Mouse (Mus musculus) midbrain, postnatal 0 days (tissue): Measurements from ENCODE around the gene Gnl3l. TPM values are rescaled to one million over a fixed set of nuclear protein-coding genes. Genes with fewer than 3 reads are reported as not detected.
A peak's percentile ranks its signal among the peaks of the same experiment; 100 is the strongest.

Experiments used
- ATAC-seq: fragments of 200-750 bp; cut with Nextera tagmentation; 2 replicates; pipeline ENCODE4 v1.8.0; 2017; ENCODE audit warnings: moderate number of reproducible peaks, mild to moderate bottlenecking, moderate TSS enrichment, moderate library complexity; ENCODE audit not compliant: low FRiP score
- DNase-seq: peaks from one replicate; pipeline ENCODE4 v3.0.0-alpha.2; 2015; ENCODE audit warnings: low spot score
- H3K27ac ChIP-seq: fragments of 300-500 bp; sonication (generic); 2 replicates; pipeline ENCODE4 v1.5.1; 2014; ENCODE audit warnings: low read depth, mild to moderate bottlenecking, low read length, mixed read lengths
- H3K27me3 ChIP-seq: fragments of 300-500 bp; sonication (generic); 2 replicates; pipeline ENCODE4 v1.6.1; 2014; ENCODE audit warnings: low read length, control low read depth, mixed read lengths; ENCODE audit not compliant: insufficient read depth
- H3K36me3 ChIP-seq: fragments of 300-500 bp; sonication (generic); 2 replicates; pipeline ENCODE4 v1.6.1; 2014; ENCODE audit warnings: low read length, control low read depth, mixed read lengths; ENCODE audit not compliant: insufficient read depth
- H3K4me1 ChIP-seq: fragments of 300-500 bp; sonication (generic); 2 replicates; pipeline ENCODE4 v1.6.1; 2014; ENCODE audit warnings: mild to moderate bottlenecking, control low read depth, antibody characterized with exemption, low read length, mixed read lengths; ENCODE audit not compliant: insufficient read depth
- H3K4me2 ChIP-seq: fragments of 300-500 bp; sonication (generic); 2 replicates; pipeline ENCODE4 v1.6.1; 2014; ENCODE audit warnings: low read depth, mild to moderate bottlenecking, low read length, mixed read lengths; ENCODE audit not compliant: poor library complexity, severe bottlenecking
- H3K4me3 ChIP-seq: fragments of 300-500 bp; sonication (generic); 2 replicates; pipeline ENCODE4 v1.5.1; 2014; ENCODE audit warnings: low read depth, mild to moderate bottlenecking, low read length, moderate library complexity
- H3K9ac ChIP-seq: fragments of 300-500 bp; sonication (generic); replicated peaks from 2 replicates; pipeline ENCODE4 v1.6.1; 2014; ENCODE audit warnings: mild to moderate bottlenecking, low read length, moderate library complexity, mixed read lengths; ENCODE audit not compliant: poor library complexity, severe bottlenecking
- H3K9me3 ChIP-seq: fragments of 300-500 bp; sonication (generic); 2 replicates; pipeline ENCODE4 v1.6.1; 2016; ENCODE audit warnings: low read length, control low read depth
- CTCF ChIP-seq: IDR thresholded peaks from 2 replicates; pipeline ENCODE4 v1.5.1; 2016; ENCODE audit warnings: antibody characterized with exemption, mild to moderate bottlenecking
- WGBS: fragments of 180-500 bp; shearing (Covaris S2); extraction: QIAGEN DNeasy Blood & Tissue Kit; methylation state at CpG from one replicate; pipeline ENCODE4 v1.1.7; 2014; 5-methylcytosine and 5-hydroxymethylcytosine counted together
- polyA plus RNA-seq: library from polyadenylated mRNA; unstranded; fragments of >200 nt; fragmentation: Nextera tagmentation; extraction: Ambion mirVana; gene quantifications from 2 replicates; pipeline ENCODE4 v1.2.1, GENCODE M21; 2015
- total RNA-seq: library from RNA; depleted of rRNA; stranded (reverse); fragments of >200 nt; gene quantifications from 2 replicates; pipeline ENCODE4 v1.2.3, GENCODE M21; 2014

Gene Gnl3l
- total and polyA plus RNA-seq, 2 experiments from 2014 or later = 118 to 170 TPM

DNA sequence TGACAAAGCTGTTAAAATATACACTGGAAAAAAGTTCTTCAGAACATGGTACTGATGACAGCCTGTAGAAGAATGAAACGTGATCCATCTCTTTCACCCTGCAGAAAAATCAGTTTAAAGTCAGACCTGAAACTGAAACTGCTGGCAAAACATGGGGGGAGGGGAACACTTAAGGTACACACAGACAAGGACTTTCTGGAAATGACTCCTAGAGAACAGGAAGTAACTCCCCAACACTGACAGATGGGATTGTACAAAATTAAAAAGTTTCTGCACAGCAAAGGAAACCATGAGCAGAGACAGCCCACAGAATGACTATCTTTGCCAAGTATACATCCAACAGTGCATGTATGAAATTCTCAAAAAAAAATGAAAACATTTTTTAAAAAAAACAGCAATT, 35.5 kb downstream of the Gnl3l start:
- Histone ChIP-seq H3K9me3 (no peaks in the 10 kb centered on the region), H3K4me2 (no peak overlapping the region), H3K4me3 (no peak overlapping the region), H3K36me3 (peaks cover 5% of the 10 kb centered on the region; the same call in 1 of the 2 replicates), H3K4me1 (no peaks in the 10 kb centered on the region), H3K27ac (no peak overlapping the region), H3K9ac (no peak overlapping the region), H3K27me3 (no peaks in the 10 kb centered on the region)
- WGBS = 71% methylated on average over 1 of the region's 1 CpGs
- DNase-seq (no peak), ATAC-seq (no peak)
- no peak for TF ChIP-seq CTCF

- no peak overlapping the region for H3K4me3 ChIP-seq
- no peaks in the 10 kb centered on the region for H3K4me1 ChIP-seq
- ATAC-seq = no peak
- no peak overlapping the region for H3K27ac ChIP-seq
- no peak for DNase-seq
- 88% methylated on average over 5 of the region's 5 CpGs for WGBS
- H3K9me3 ChIP-seq = no peaks in the 10 kb centered on the region
- H3K4me2 ChIP-seq = no peak overlapping the region
- TF ChIP-seq CTCF = no peak
- no peaks in the 10 kb centered on the region for H3K27me3 ChIP-seq
- H3K36me3 ChIP-seq = no peaks in the 10 kb centered on the region
- H3K9ac ChIP-seq = no peak overlapping the region
These were observed 41.7 kb downstream of the Gnl3l start for GRCm38 (mm10) chrX:150975424-150975823.

DNA sequence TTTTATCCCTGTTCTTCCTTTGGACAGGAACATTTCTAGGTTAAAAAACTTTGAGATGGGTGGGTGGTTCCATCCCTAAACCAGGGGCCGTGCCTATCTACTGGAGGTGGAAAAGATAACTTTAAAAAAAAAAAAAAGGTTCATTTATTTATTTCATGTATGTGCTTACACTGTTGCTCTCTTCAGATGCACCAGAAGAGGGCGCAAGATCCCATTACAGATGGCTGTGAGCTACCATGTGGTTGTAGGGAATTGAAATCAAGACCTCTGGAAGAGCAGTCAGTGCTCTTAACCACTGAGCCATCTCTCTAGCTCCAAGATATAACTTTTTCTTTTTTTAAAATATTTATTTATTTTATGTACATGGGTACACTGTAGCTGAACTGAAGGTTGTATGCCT, 54.1 kb downstream of the Gnl3l start:
- H3K27me3 ChIP-seq = no peaks in the 10 kb centered on the region
- H3K36me3 ChIP-seq = no peaks in the 10 kb centered on the region
- DNase-seq (no peak), ATAC-seq (no peak)
- H3K4me3 ChIP-seq = no peak overlapping the region
- WGBS = 27% methylated on average over 2 of the region's 2 CpGs
- no peak overlapping the region for H3K4me2 ChIP-seq
- TF ChIP-seq CTCF = peak; percentile 32
- H3K9me3 ChIP-seq = no peaks in the 10 kb centered on the region
- no peak overlapping the region for H3K9ac ChIP-seq
- no peaks in the 10 kb centered on the region for H3K4me1 ChIP-seq
- no peak overlapping the region for H3K27ac ChIP-seq

DNA sequence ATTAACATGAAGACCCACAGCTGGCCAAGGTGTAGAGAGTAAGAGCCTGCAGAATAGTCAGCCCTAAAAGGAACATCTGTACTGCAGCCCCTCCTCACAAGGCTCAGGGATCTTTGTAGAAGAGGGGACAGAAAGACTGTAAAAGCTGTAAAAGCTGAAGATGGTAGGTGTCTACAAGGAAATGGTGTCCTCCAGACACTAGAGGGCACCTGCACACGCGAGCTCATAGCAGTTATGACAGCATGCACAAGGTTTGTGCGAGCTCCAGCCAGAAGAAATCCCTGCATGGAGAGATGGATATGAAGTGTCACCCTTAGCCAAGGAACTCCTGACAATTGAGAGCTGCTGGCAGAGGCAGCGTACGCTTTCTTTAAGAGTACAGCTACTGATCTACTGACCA, 56.4 kb downstream of the Gnl3l start:
- H3K4me2 ChIP-seq = no peak overlapping the region
- ATAC-seq (no peak), DNase-seq (no peak)
- no peak overlapping the region for H3K27ac ChIP-seq
- H3K9me3 ChIP-seq = no peaks in the 10 kb centered on the region
- no peaks in the 10 kb centered on the region for H3K36me3 ChIP-seq
- WGBS = 66% methylated on average over 5 of the region's 5 CpGs
- TF ChIP-seq CTCF = peak; percentile 49
- no peaks in the 10 kb centered on the region for H3K4me1 ChIP-seq
- H3K9ac ChIP-seq = no peak overlapping the region
- H3K27me3 ChIP-seq = no peaks in the 10 kb centered on the region
- H3K4me3 ChIP-seq = no peak overlapping the region

GRCm38 (mm10) chrX:150956522-150957300, 60.4 kb downstream of the Gnl3l start:
- ATAC-seq (peak; percentile 98), DNase-seq (peak; percentile 89)
- 19% methylated on average over 25 of the region's 25 CpGs for WGBS
- H3K36me3 ChIP-seq = no peaks in the 10 kb centered on the region
- peak overlapping the region; percentile 36 for H3K4me2 ChIP-seq
- H3K4me3 ChIP-seq = peak overlapping the region; percentile 20; the same call in 1 of the 2 replicates
- no peaks in the 10 kb centered on the region for H3K4me1 ChIP-seq
- H3K27me3 ChIP-seq = no peaks in the 10 kb centered on the region
- peak; percentile 78 for TF ChIP-seq CTCF
- no peaks in the 10 kb centered on the region for H3K9me3 ChIP-seq
- peak overlapping the region; percentile 83 for H3K27ac ChIP-seq
- no peak overlapping the region; the same call in 1 of the 2 replicates for H3K9ac ChIP-seq

GRCm38 (mm10) chrX:150956016-150956415, 61.1 kb downstream of the Gnl3l start:
- Histone ChIP-seq H3K9me3 (no peaks in the 10 kb centered on the region), H3K4me2 (peak overlapping the region; percentile 36; the same call in 1 of the 2 replicates), H3K27me3 (no peaks in the 10 kb centered on the region), H3K4me1 (no peaks in the 10 kb centered on the region), H3K9ac (no peak overlapping the region), H3K4me3 (peak overlapping the region; percentile 20; the same call in 1 of the 2 replicates), H3K36me3 (no peaks in the 10 kb centered on the region), H3K27ac (peak overlapping the region; percentile 59; the same call in 1 of the 2 replicates)
- DNase-seq (no peak), ATAC-seq (peak; percentile 58; the same call in 1 of the 2 replicates)
- TF ChIP-seq CTCF = no peak
- 47% methylated on average over 1 of the region's 1 CpGs for WGBS
